Mouse (Mus musculus) heart, embryonic 13.5 days (tissue): Measurements from ENCODE around the gene Cyp2d9. TPM values are rescaled to one million over a fixed set of nuclear protein-coding genes. Genes with fewer than 3 reads are reported as not detected.
"Not testable (repeated sequence)": the region's sequence is repeated elsewhere in the genome, so short reads cannot be mapped to it uniquely, and the experiment has no call there.

Experiments
- ATAC-seq: fragments of 200-750 bp; cut with Nextera tagmentation; 2 replicates; pipeline ENCODE4 v1.8.0; 2017; ENCODE audit warnings: moderate TSS enrichment; ENCODE audit not compliant: insufficient number of reproducible peaks, low FRiP score, low TSS enrichment; ENCODE audit errors: extremely low read depth
- H3K27ac ChIP-seq: fragments of 300-500 bp; sonication (generic); replicated peaks from 2 replicates; pipeline ENCODE4 v1.5.1; 2015; ENCODE audit warnings: moderate library complexity, mild to moderate bottlenecking, inconsistent platforms
- H3K27me3 ChIP-seq: fragments of 300-500 bp; sonication (generic); replicated peaks from 2 replicates; pipeline ENCODE4 v1.6.1; 2015; ENCODE audit warnings: mild to moderate bottlenecking, inconsistent platforms
- H3K36me3 ChIP-seq: fragments of 300-500 bp; sonication (generic); 2 replicates; pipeline ENCODE4 v1.6.1; 2015; ENCODE audit warnings: mild to moderate bottlenecking, inconsistent platforms
- H3K4me1 ChIP-seq: fragments of 300-500 bp; sonication (generic); 2 replicates; pipeline ENCODE4 v1.6.1; 2015; ENCODE audit warnings: inconsistent platforms
- H3K4me2 ChIP-seq: fragments of 300-500 bp; sonication (generic); 2 replicates; pipeline ENCODE4 v1.6.1; 2015; ENCODE audit warnings: inconsistent platforms, mild to moderate bottlenecking, moderate library complexity
- H3K4me3 ChIP-seq: fragments of 300-500 bp; sonication (generic); 2 replicates; pipeline ENCODE4 v1.5.1; 2015; ENCODE audit warnings: moderate library complexity, mild to moderate bottlenecking, inconsistent platforms
- H3K9ac ChIP-seq: fragments of 300-500 bp; sonication (generic); 2 replicates; pipeline ENCODE4 v1.6.1; 2015; ENCODE audit warnings: inconsistent platforms, mild to moderate bottlenecking, moderate library complexity
- H3K9me3 ChIP-seq: fragments of 300-500 bp; sonication (generic); 2 replicates; pipeline ENCODE4 v1.6.1; 2016; ENCODE audit warnings: inconsistent platforms
- WGBS: fragments of 180-500 bp; shearing (Covaris S2); methylation state at CpG from one replicate; pipeline ENCODE4 v1.1.7; 2015; ENCODE audit warnings: mixed read lengths; 5-methylcytosine and 5-hydroxymethylcytosine counted together
- microRNA-seq: library from miRNA; unstranded; fragments of <30 nt; microRNA quantifications from one replicate; pipeline ENCODE4, GENCODE M21; 2016
- polyA plus RNA-seq: library from polyadenylated mRNA; unstranded; fragments of >200 nt; fragmentation: Nextera tagmentation; extraction: Ambion mirVana; gene quantifications from 2 replicates; pipeline ENCODE4 v1.2.1, GENCODE M21; 2015

Cyp2d9 gene
- polyA plus RNA-seq, 1 experiment from 2014 or later = not detected

GRCm38 (mm10) chr15:82450045-82450444, 16.8 kb downstream of the Cyp2d9 start:
- not testable (repeated sequence) for H3K9me3 ChIP-seq, H3K27ac ChIP-seq, H3K4me3 ChIP-seq, ATAC-seq, H3K4me2 ChIP-seq, H3K9ac ChIP-seq, H3K27me3 ChIP-seq, H3K4me1 ChIP-seq, H3K36me3 ChIP-seq
- 63% methylated on average over 2 of the region's 2 CpGs for WGBS

- 76% methylated on average over 1 of the region's 1 CpGs for WGBS
- H3K27me3 ChIP-seq, ATAC-seq, H3K4me1 ChIP-seq, H3K36me3 ChIP-seq, H3K4me2 ChIP-seq, H3K27ac ChIP-seq, H3K4me3 ChIP-seq, H3K9me3 ChIP-seq, H3K9ac ChIP-seq: not testable (repeated sequence)
Measured at GRCm38 (mm10) chr15:82452133-82452532, 18.9 kb downstream of the Cyp2d9 start.

DNA sequence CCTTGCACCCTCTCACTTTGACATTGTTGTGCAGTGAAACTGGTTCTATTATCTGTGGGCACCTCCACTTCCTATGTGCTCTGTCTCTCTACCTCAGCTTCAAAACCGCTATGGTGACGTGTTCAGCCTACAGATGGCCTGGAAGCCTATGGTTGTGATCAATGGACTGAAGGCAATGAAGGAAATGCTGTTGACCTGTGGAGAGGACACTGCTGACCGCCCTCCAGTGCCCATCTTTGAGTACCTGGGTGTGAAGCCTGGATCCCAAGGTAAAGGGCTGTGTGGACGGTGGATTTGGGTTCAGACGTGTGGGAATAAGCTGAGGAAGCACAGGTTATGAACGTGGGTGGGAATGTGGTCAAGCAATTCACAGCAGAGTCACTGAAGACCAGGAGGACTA, 20.3 kb downstream of the Cyp2d9 start:
- H3K9ac ChIP-seq, H3K36me3 ChIP-seq, H3K4me3 ChIP-seq, ATAC-seq, H3K4me1 ChIP-seq, H3K27me3 ChIP-seq, H3K27ac ChIP-seq, H3K9me3 ChIP-seq, H3K4me2 ChIP-seq: not testable (repeated sequence)
- WGBS = 69% methylated on average over 6 of the region's 6 CpGs

DNA sequence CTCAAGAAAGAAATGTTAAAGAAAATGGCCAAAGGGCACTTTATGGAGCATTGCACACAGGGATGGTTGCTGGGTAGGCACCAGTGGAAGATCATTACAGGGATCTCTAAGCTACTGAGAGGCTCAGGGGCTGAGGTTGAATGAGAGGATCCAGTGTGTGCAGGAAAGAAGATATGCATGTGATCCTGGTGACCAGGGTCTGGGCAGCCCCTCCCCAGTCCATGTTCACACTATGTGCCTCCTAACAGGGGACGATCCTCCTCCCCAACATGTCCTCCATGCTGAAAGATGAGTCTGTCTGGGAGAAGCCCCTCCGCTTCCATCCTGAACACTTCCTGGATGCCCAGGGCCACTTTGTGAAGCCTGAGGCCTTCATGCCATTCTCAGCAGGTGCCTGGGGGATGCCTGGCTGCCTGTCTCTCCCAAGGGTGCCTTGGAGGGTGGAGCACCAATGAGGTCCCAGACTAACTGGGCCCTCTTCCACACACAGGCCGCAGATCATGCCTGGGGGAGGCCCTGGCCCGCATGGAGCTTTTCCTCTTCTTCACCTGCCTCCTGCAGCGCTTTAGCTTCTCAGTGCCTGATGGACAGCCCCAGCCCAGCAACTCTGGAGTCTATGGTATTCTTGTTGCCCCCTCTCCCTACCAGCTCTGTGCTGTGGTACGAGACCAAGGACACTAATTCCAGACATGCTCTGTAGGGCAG, 23.0 kb downstream of the Cyp2d9 start:
- not testable (repeated sequence) for H3K4me1 ChIP-seq, H3K4me3 ChIP-seq, H3K36me3 ChIP-seq, H3K9me3 ChIP-seq, H3K27me3 ChIP-seq, ATAC-seq, H3K27ac ChIP-seq, H3K4me2 ChIP-seq, H3K9ac ChIP-seq
- 72% methylated on average over 6 of the region's 6 CpGs for WGBS

- Histone ChIP-seq H3K4me2 (no peak overlapping the region), H3K9ac (no peak overlapping the region), H3K4me3 (no peak overlapping the region), H3K27me3 (no peaks in the 10 kb centered on the region), H3K9me3 (no peaks in the 10 kb centered on the region), H3K4me1 (no peaks in the 10 kb centered on the region), H3K27ac (no peak overlapping the region), H3K36me3 (no peaks in the 10 kb centered on the region)
- 72% methylated on average over 5 of the region's 5 CpGs for WGBS
- no peak for ATAC-seq
Measured at GRCm38 (mm10) chr15:82457064-82458021, 24.1 kb downstream of the Cyp2d9 start.

DNA sequence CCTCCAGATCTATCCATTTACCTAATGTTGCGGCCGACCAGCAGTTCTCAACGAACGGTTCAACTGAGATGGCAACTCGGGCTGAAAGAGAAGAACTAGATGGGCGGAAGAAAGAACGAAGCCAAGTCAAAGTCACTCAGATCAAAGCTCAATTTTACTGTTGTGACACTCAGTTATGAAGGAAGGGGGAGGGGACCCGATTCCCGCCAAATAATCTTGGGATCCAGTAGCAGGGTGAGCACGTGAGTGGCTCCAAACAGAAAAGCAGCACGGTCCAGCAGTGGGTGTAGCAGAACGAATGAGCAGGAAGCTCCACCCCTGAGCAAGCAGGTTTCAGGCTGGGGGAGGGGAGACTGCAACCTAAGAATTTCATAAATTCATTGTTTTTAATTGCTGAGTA, 26.0 kb downstream of the Cyp2d9 start:
- not testable (repeated sequence) for H3K9ac ChIP-seq, H3K9me3 ChIP-seq, H3K4me1 ChIP-seq, H3K4me2 ChIP-seq, H3K36me3 ChIP-seq, H3K4me3 ChIP-seq, H3K27me3 ChIP-seq, H3K27ac ChIP-seq, ATAC-seq
- WGBS = 70% methylated on average over 12 of the region's 12 CpGs

GRCm38 (mm10) chr15:82464701-82465100, 31.5 kb downstream of the Cyp2d9 start:
- Histone ChIP-seq H3K9me3 (no peaks in the 10 kb centered on the region), H3K4me2 (no peak overlapping the region), H3K27ac (no peak overlapping the region), H3K36me3 (no peaks in the 10 kb centered on the region), H3K4me3 (no peak overlapping the region), H3K4me1 (no peaks in the 10 kb centered on the region), H3K27me3 (no peaks in the 10 kb centered on the region), H3K9ac (no peak overlapping the region)
- WGBS = 58% methylated on average over 2 of the region's 2 CpGs
- no peak for ATAC-seq

- H3K9me3 ChIP-seq, H3K4me2 ChIP-seq, H3K36me3 ChIP-seq, H3K27ac ChIP-seq, H3K4me1 ChIP-seq, H3K27me3 ChIP-seq, ATAC-seq, H3K4me3 ChIP-seq, H3K9ac ChIP-seq: not testable (repeated sequence)
- WGBS = 57% methylated on average over 13 of the region's 13 CpGs
Measured at GRCm38 (mm10) chr15:82494273-82494672, 61.0 kb downstream of the Cyp2d9 start.

Small RNAs within 50 kb of the gene (microRNA-seq; reads per million reads assigned to microRNA genes)
- gene Gm25990 = not detected
- gene Gm27331 = not detected
- gene Gm27622 = not detected
- gene Gm27825 = not detected
- not detected for gene Mir7684

Other genes with a start within 250 kb of the Cyp2d9 start
- gene Shisa8, start 220.6 kb upstream of the Cyp2d9 start, polyA plus RNA-seq = 0.17 and 0.21 TPM in 2 replicates
- 0.15 TPM in 1 of 2 replicates, not detected in the other for gene Tnfrsf13c, start 209.1 kb upstream of the Cyp2d9 start, polyA plus RNA-seq
- gene Cenpm, start 188.7 kb upstream of the Cyp2d9 start, polyA plus RNA-seq = 61.5 and 71.1 TPM in 2 replicates
- gene 1500009C09Rik, start 181.0 kb upstream of the Cyp2d9 start, polyA plus RNA-seq = 0.09 TPM in 1 of 2 replicates, not detected in the other
- gene Sept3, start 158.5 kb upstream of the Cyp2d9 start, polyA plus RNA-seq = 4.5 and 6.0 TPM in 2 replicates
- gene Wbp2nl, start 134.5 kb upstream of the Cyp2d9 start, polyA plus RNA-seq = 0.37 and 0.49 TPM in 2 replicates
- gene Naga, start 94.5 kb upstream of the Cyp2d9 start, polyA plus RNA-seq = 42.2 and 44.7 TPM in 2 replicates
- 9.2 TPM in 2 replicates for gene Pheta2, start 94.5 kb upstream of the Cyp2d9 start, polyA plus RNA-seq
- gene Smdt1, start 94.5 kb upstream of the Cyp2d9 start, polyA plus RNA-seq = 334 and 366 TPM in 2 replicates
- gene Ndufa6, start 79.1 kb upstream of the Cyp2d9 start, polyA plus RNA-seq = 473 and 541 TPM in 2 replicates
- 9.0 and 12.4 TPM in 2 replicates for gene Cyp2d22, start 53.2 kb upstream of the Cyp2d9 start, polyA plus RNA-seq
- not detected in 2 replicates for gene Cyp2d11, start 39.4 kb upstream of the Cyp2d9 start, polyA plus RNA-seq
- gene Cyp2d10, start 26.2 kb upstream of the Cyp2d9 start, polyA plus RNA-seq = 0.48 and 1.2 TPM in 2 replicates
- not detected in 2 replicates for gene Cyp2d12, start 121.6 kb downstream of the Cyp2d9 start, polyA plus RNA-seq
- gene Cyp2d34, start 187.5 kb downstream of the Cyp2d9 start, polyA plus RNA-seq = not detected in 2 replicates